Mouse (Mus musculus) bone marrow, adult 2 months (tissue): Measurements from ENCODE around the gene Nup35.

Experiments
- CTCF ChIP-seq: fragments of 200-500 bp; IDR thresholded peaks from 2 replicates; pipeline ENCODE4 v1.5.1; 2011; ENCODE audit warnings: low read length, control low read depth; ENCODE audit not compliant: control insufficient read depth, insufficient read depth
- POLR2A ChIP-seq: fragments of 200-500 bp; IDR thresholded peaks from 2 replicates; pipeline ENCODE4 v1.6.1; 2011; ENCODE audit warnings: low read depth, mild to moderate bottlenecking, control low read depth, low read length, borderline replicate concordance; ENCODE audit not compliant: control insufficient read depth

GRCm38 (mm10) chr2:80602756-80603155, 14.3 kb upstream of the Nup35 start:
- TF ChIP-seq CTCF (no peak), POLR2A (no peak)
